Mouse (Mus musculus) limb, embryonic 10.5 days (tissue): Measurements from ENCODE around the gene Dstyk. TPM values are rescaled to one million over a fixed set of nuclear protein-coding genes. Genes with fewer than 3 reads are reported as not detected.

ENCODE experiments used
- DNase-seq: peaks from one replicate; pipeline ENCODE4 v3.0.0-alpha.2; 2017; ENCODE audit warnings: low spot score
- H3K27ac ChIP-seq: fragments of 300-500 bp; sonication (generic); 2 replicates; pipeline ENCODE4 v1.5.1; 2016; ENCODE audit warnings: mild to moderate bottlenecking
- H3K27me3 ChIP-seq: fragments of 300-500 bp; sonication (generic); 2 replicates; pipeline ENCODE4 v1.6.1; 2016; ENCODE audit warnings: low read depth, mild to moderate bottlenecking; ENCODE audit not compliant: poor library complexity, severe bottlenecking
- H3K36me3 ChIP-seq: fragments of 300-500 bp; sonication (generic); 2 replicates; pipeline ENCODE4 v1.6.1; 2016; ENCODE audit warnings: mild to moderate bottlenecking, moderate library complexity
- H3K4me1 ChIP-seq: fragments of 300-500 bp; sonication (generic); 2 replicates; pipeline ENCODE4 v1.6.1; 2016
- H3K4me3 ChIP-seq: fragments of 300-500 bp; sonication (generic); 2 replicates; pipeline ENCODE4 v1.5.1; 2016; ENCODE audit warnings: mild to moderate bottlenecking, moderate library complexity
- H3K9me3 ChIP-seq: fragments of 300-500 bp; sonication (generic); replicated peaks from 2 replicates; pipeline ENCODE4 v1.6.1; 2016; ENCODE audit warnings: mild to moderate bottlenecking
- WGBS: fragments of 180-500 bp; shearing (Covaris S2); methylation state at CpG from one replicate; pipeline ENCODE4 v1.1.7; 2016; 5-methylcytosine and 5-hydroxymethylcytosine counted together
- polyA plus RNA-seq: library from polyadenylated mRNA; unstranded; fragments of >200 nt; fragmentation: Nextera tagmentation; extraction: Ambion mirVana; gene quantifications from 2 replicates; pipeline ENCODE4 v1.2.1, GENCODE M21; 2016

Gene Dstyk
- polyA plus RNA-seq, 1 experiment from 2014 or later, result 15.9 TPM

GRCm38 (mm10) chr1:132512106-132512505 lies 94.8 kb downstream of the Dstyk start:
- peaks cover 17% of the 10 kb centered on the region for H3K36me3 ChIP-seq
- H3K27me3 ChIP-seq, result peaks cover 11% of the 10 kb centered on the region; the same call in 1 of the 2 replicates
- no peak overlapping the region for H3K4me3 ChIP-seq
- no peak for DNase-seq
- no peaks in the 10 kb centered on the region for H3K9me3 ChIP-seq
- 0 out of 2 replicates have a peak overlapping the region, but pooled peaks have one; percentile 42 for H3K27ac ChIP-seq
- peaks cover 18% of the 10 kb centered on the region for H3K4me1 ChIP-seq
- 81% methylated on average over 8 of the region's 8 CpGs for WGBS

- Histone ChIP-seq H3K36me3 (no peaks in the 10 kb centered on the region), H3K27ac (no peak overlapping the region), H3K4me3 (no peak overlapping the region), H3K9me3 (no peaks in the 10 kb centered on the region), H3K4me1 (peaks cover 24% of the 10 kb centered on the region), H3K27me3 (peaks cover 11% of the 10 kb centered on the region; the same call in 1 of the 2 replicates)
- 90% methylated on average over 12 of the region's 12 CpGs for WGBS
- no peak for DNase-seq
Observed at GRCm38 (mm10) chr1:132515339-132515738, 98.0 kb downstream of the Dstyk start.

Other genes with a start within 250 kb of the Dstyk start
- 1.3 and 1.7 TPM in 2 replicates for gene Lemd1, start 226.1 kb upstream of the Dstyk start, polyA plus RNA-seq
- 0.64 and 0.65 TPM in 2 replicates for gene AC124108.1, start 226.1 kb upstream of the Dstyk start, polyA plus RNA-seq
- gene Gm10188, start 187.8 kb upstream of the Dstyk start, polyA plus RNA-seq, result not detected in 2 replicates
- gene Klhdc8a, start 118.9 kb upstream of the Dstyk start, polyA plus RNA-seq, result not detected in 2 replicates
- gene Nuak2, start 101.4 kb upstream of the Dstyk start, polyA plus RNA-seq, result 0.84 and 0.92 TPM in 2 replicates
- 7.6 and 8.0 TPM in 2 replicates for gene Tmcc2, start 26.3 kb upstream of the Dstyk start, polyA plus RNA-seq
- gene Rbbp5, start 59.8 kb downstream of the Dstyk start, polyA plus RNA-seq, result 59.4 and 66.8 TPM in 2 replicates
- 1.5 and 1.7 TPM in 2 replicates for gene Tmem81, start 88.7 kb downstream of the Dstyk start, polyA plus RNA-seq
- 0.94 and 1.3 TPM in 2 replicates for gene Cntn2, start 125.7 kb downstream of the Dstyk start, polyA plus RNA-seq